Mouse (Mus musculus) ES-E14 (cell line): ENCODE measurements around the gene Zfp93. TPM values are rescaled to one million over a fixed set of nuclear protein-coding genes. Genes with fewer than 3 reads are reported as not detected.

Experiments used
- DNase-seq: peaks from one replicate; pipeline ENCODE4 v3.0.0-alpha.2; 2013; ENCODE audit warnings: low read depth, low spot score
- H3K27ac ChIP-seq: 2 replicates; pipeline ENCODE4 v1.5.1; 2012; ENCODE audit warnings: low read depth, mild to moderate bottlenecking, low read length, moderate library complexity, mixed read lengths; ENCODE audit not compliant: poor library complexity, insufficient read depth, severe bottlenecking
- H3K36me3 ChIP-seq: 2 replicates; pipeline ENCODE4 v1.6.1; 2012; ENCODE audit warnings: mild to moderate bottlenecking, low read length, moderate library complexity, mixed read lengths; ENCODE audit not compliant: control insufficient read depth, poor library complexity, insufficient read depth, severe bottlenecking
- H3K4me1 ChIP-seq, 2 experiments: fragments of 150-350 bp in 1 of 2; sonication (generic) in 1 of 2; 2 replicates each; pipeline ENCODE4 v1.6.1; 2012; ENCODE audit warnings: low read length in 2 of 2, mild to moderate bottlenecking in 1 of 2, mixed read lengths in 1 of 2; ENCODE audit not compliant: control insufficient read depth in 2 of 2, insufficient read depth in 2 of 2, poor library complexity in 1 of 2
- H3K4me3 ChIP-seq, 2 experiments: fragments of 150-350 bp in 1 of 2; sonication (generic) in 1 of 2; 2 replicates each; pipeline ENCODE4 v1.5.1; 2012; ENCODE audit warnings: low read length in 2 of 2, low read depth in 1 of 2, mild to moderate bottlenecking in 1 of 2, mixed read lengths in 1 of 2; ENCODE audit not compliant: insufficient read depth in 1 of 2, poor library complexity in 1 of 2, severe bottlenecking in 1 of 2
- H3K9ac ChIP-seq: 2 replicates; pipeline ENCODE4 v1.6.1; 2012; ENCODE audit warnings: low read depth, mild to moderate bottlenecking, low read length, mixed read lengths; ENCODE audit not compliant: poor library complexity, insufficient read depth, severe bottlenecking
- H3K9me3 ChIP-seq: fragments of 150-350 bp; sonication (generic); 2 replicates; pipeline ENCODE4 v1.6.1; 2012; ENCODE audit warnings: low read depth, mild to moderate bottlenecking, low read length; ENCODE audit not compliant: control insufficient read depth, insufficient read depth
- CHD2 ChIP-seq: IDR thresholded peaks from 2 replicates; pipeline ENCODE4 v1.6.1; 2014; ENCODE audit warnings: mild to moderate bottlenecking, low read depth, low read length, inconsistent platforms
- HCFC1 ChIP-seq: IDR thresholded peaks from 2 replicates; pipeline ENCODE4 v1.6.1; 2012; ENCODE audit warnings: low read length, inconsistent platforms, borderline replicate concordance; ENCODE audit not compliant: insufficient read depth
- MAFK ChIP-seq: IDR thresholded peaks from 2 replicates; pipeline ENCODE4 v1.6.1; 2014; ENCODE audit warnings: mild to moderate bottlenecking, low read depth, low read length, inconsistent platforms; ENCODE audit not compliant: insufficient read depth
- ZC3H11A ChIP-seq: IDR thresholded peaks from 2 replicates; pipeline ENCODE4 v1.6.1; 2012; ENCODE audit warnings: low read depth, mild to moderate bottlenecking, inconsistent platforms, low read length, borderline replicate concordance
- ZNF384 ChIP-seq: IDR thresholded peaks from 2 replicates; pipeline ENCODE4 v1.6.1; 2012; ENCODE audit warnings: low read depth, low read length, inconsistent platforms
- in situ Hi-C, 2 experiments: fragments of 600-800 bp; cut with MboI; formaldehyde crosslinking; loops; one replicate each; pipeline ENCODE4 v1.15.1; 2025; ENCODE audit warnings: low sequenced_read_pairs in 2 of 2, inconsistent platforms in 1 of 2; ENCODE audit not compliant: unreplicated experiment in 2 of 2
- total RNA-seq: library from RNA; depleted of rRNA; stranded (reverse); fragments of 300-350 nt; gene quantifications from 2 replicates; pipeline ENCODE4 v1.2.3, GENCODE M21; 2012; rRNA removed

Gene Zfp93
- total RNA-seq, 1 experiment = 4.2 TPM

- in situ Hi-C loops = no loop called here
- H3K9ac ChIP-seq = peak overlapping the region; percentile 50
- no peak overlapping the region for H3K27ac ChIP-seq
- H3K9me3 ChIP-seq = no peaks in the 10 kb centered on the region
- peak overlapping the region; percentile 20 to 56; a peak in 3 of 4 replicates for H3K4me3 ChIP-seq
- no peaks in the 10 kb centered on the region for H3K36me3 ChIP-seq
- TF ChIP-seq ZNF384 = no peak
- no peak for TF ChIP-seq HCFC1
- no peak for TF ChIP-seq MAFK
- no peak for DNase-seq
- peaks cover 0 to 3% of the 10 kb centered on the region in 2 experiments; a peak in 1 of 4 replicates for H3K4me1 ChIP-seq
These were observed 55.5 kb downstream of the Zfp93 start for GRCm38 (mm10) chr7:24325675-24326128.

DNA sequence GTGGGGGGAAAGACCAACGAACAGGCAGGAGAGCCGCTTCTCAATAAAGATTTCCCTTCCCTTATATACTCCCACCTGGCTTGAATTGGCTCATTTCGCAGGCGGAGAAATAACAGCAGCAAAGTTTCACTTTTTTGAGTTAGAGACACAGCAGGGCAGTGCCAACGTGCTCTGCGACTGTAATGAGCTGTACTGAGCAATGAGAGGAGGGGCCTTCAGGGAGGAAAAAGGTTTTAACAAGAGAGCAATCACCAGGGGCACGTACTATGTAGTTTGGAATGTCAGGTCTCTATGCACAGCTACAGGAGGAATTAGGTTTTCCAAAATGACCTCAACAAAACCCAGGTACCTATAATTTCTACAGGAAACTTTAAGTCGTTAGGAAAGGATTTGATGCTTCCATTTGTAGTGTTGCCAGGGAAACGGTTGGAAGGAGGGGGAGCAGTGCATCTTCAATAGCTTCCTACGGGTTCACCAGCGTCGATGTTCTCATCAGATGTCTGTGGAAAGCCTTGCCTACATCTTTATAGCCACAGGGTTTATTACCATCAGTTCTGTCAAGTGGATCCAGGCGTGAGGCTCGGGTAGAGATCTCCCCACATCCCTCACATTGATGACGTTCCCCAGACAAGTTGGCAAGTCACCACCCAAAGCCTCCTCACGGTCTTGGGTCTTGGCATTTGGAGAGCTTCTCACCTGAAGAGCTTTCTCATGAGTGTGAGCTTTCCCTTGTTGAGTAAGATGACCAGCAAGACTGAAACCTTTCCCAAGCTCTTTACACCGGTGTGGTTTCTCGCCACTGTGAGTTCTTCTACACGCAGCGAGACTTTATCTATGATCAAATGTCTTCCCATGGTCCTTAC lies 56.3 kb downstream of the Zfp93 start:
- no peak for DNase-seq
- Histone ChIP-seq H3K4me3 (peak overlapping the region in 1 of 2 experiments; percentile 56; a peak in 2 of 4 replicates), H3K36me3 (no peaks in the 10 kb centered on the region), H3K4me1 (peaks cover 0 to 3% of the 10 kb centered on the region in 2 experiments; a peak in 1 of 4 replicates), H3K27ac (no peak overlapping the region), H3K9ac (no peak overlapping the region), H3K9me3 (no peaks in the 10 kb centered on the region)
- no peak for TF ChIP-seq MAFK
- no peak for TF ChIP-seq ZC3H11A
- TF ChIP-seq CHD2 = no peak
- no peak for TF ChIP-seq ZNF384
- TF ChIP-seq HCFC1 = no peak
- in situ Hi-C loops = no loop called here

Other genes with a start within 250 kb of the Zfp93 start
- not detected in 2 replicates for gene Vmn1r183, start 217.2 kb upstream of the Zfp93 start, total RNA-seq
- gene Zfp180, start 188.5 kb upstream of the Zfp93 start, total RNA-seq = 17.8 and 22.0 TPM in 2 replicates
- gene Zfp112, start 158.1 kb upstream of the Zfp93 start, total RNA-seq = 0.90 and 0.98 TPM in 2 replicates
- gene Zfp235, start 136.3 kb upstream of the Zfp93 start, total RNA-seq = 4.7 and 4.8 TPM in 2 replicates
- 2.9 and 3.0 TPM in 2 replicates for gene Zfp114, start 95.4 kb upstream of the Zfp93 start, total RNA-seq
- 7.8 and 8.5 TPM in 2 replicates for gene Zfp111, start 59.0 kb upstream of the Zfp93 start, total RNA-seq
- 4.5 and 6.7 TPM in 2 replicates for gene Zfp109, start 32.9 kb upstream of the Zfp93 start, total RNA-seq
- gene Zfp108, start 15.6 kb upstream of the Zfp93 start, total RNA-seq = 1.5 and 2.1 TPM in 2 replicates
- gene Zfp61, start 30.8 kb downstream of the Zfp93 start, total RNA-seq = 22.4 and 30.4 TPM in 2 replicates
- gene Zfp94, start 46.2 kb downstream of the Zfp93 start, total RNA-seq = 5.4 and 8.0 TPM in 2 replicates
- gene Tescl, start 63.5 kb downstream of the Zfp93 start, total RNA-seq = 2.3 and 2.4 TPM in 2 replicates
- gene Lypd5, start 78.8 kb downstream of the Zfp93 start, total RNA-seq = not detected in 2 replicates
- gene Kcnn4, start 99.8 kb downstream of the Zfp93 start, total RNA-seq = 3.2 and 5.3 TPM in 2 replicates
- gene Smg9, start 129.2 kb downstream of the Zfp93 start, total RNA-seq = 25.7 and 35.7 TPM in 2 replicates
- 0.16 TPM in 1 of 2 replicates, not detected in the other for gene Irgc1, start 181.9 kb downstream of the Zfp93 start, total RNA-seq
- 99.5 and 118 TPM in 2 replicates for gene Plaur, start 192.1 kb downstream of the Zfp93 start, total RNA-seq
- 10.8 and 21.4 TPM in 2 replicates for gene Cadm4, start 211.6 kb downstream of the Zfp93 start, total RNA-seq
- gene Zfp428, start 236.6 kb downstream of the Zfp93 start, total RNA-seq = 94.1 and 114 TPM in 2 replicates
- gene AC161166.1, start 242.0 kb downstream of the Zfp93 start, total RNA-seq = 1.2 and 1.6 TPM in 2 replicates